Mouse (Mus musculus): Measurements from ENCODE around the gene Klhl22. TPM values are rescaled to one million over a fixed set of nuclear protein-coding genes. Genes with fewer than 3 reads are reported as not detected.

Gene Klhl22
- polyA plus RNA-seq, 1 experiment from 2014 or later = 59.2 TPM

- H3K9me3 ChIP-seq (ENCODE audit: control insufficient read depth, low read length) = no peaks in the 10 kb centered on the region
- peaks cover 56% of the 10 kb centered on the region for H3K27me3 ChIP-seq (replicated peaks; ENCODE audit: control insufficient read depth, insufficient read depth, low read length)
- H3K36me3 ChIP-seq (ENCODE audit: control insufficient read depth, insufficient read depth, low read length) = no peaks in the 10 kb centered on the region
- WGBS = under 1% methylated on average over 37 of the region's 37 CpGs
- H3K4me2 ChIP-seq (ENCODE audit: low read depth, low read length) = peak overlapping the region; percentile 99
- peaks cover 10% of the 10 kb centered on the region for H3K4me1 ChIP-seq (ENCODE audit: control insufficient read depth, insufficient read depth, low read length)
- peak; percentile 70 for ATAC-seq
- H3K9ac ChIP-seq (ENCODE audit: low read depth, low read length) = peak overlapping the region; percentile 64
- peak overlapping the region; percentile 61 for H3K4me3 ChIP-seq (ENCODE audit: low read length)
- no peak overlapping the region for H3K27ac ChIP-seq (ENCODE audit: low read length)
Measured at GRCm38 (mm10) chr16:17833321-17833680, 73.9 kb downstream of the Klhl22 start.

- peaks cover 10% of the 10 kb centered on the region for H3K4me1 ChIP-seq (ENCODE audit: control insufficient read depth, insufficient read depth, low read length)
- peak; percentile 58 for ATAC-seq
- H3K27me3 ChIP-seq (replicated peaks; ENCODE audit: control insufficient read depth, insufficient read depth, low read length) = peaks cover 56% of the 10 kb centered on the region
- H3K4me3 ChIP-seq (ENCODE audit: low read length) = peak overlapping the region; percentile 61
- H3K27ac ChIP-seq (ENCODE audit: low read length) = no peak overlapping the region
- peak overlapping the region; percentile 64 for H3K9ac ChIP-seq (ENCODE audit: low read depth, low read length)
- no peaks in the 10 kb centered on the region for H3K36me3 ChIP-seq (ENCODE audit: control insufficient read depth, insufficient read depth, low read length)
- H3K9me3 ChIP-seq (ENCODE audit: control insufficient read depth, low read length) = no peaks in the 10 kb centered on the region
- WGBS = under 1% methylated on average over 91 of the region's 103 CpGs
- peak overlapping the region; percentile 99 for H3K4me2 ChIP-seq (ENCODE audit: low read depth, low read length)
Measured at GRCm38 (mm10) chr16:17833681-17834399, 74.4 kb downstream of the Klhl22 start.

- 52% methylated on average over 7 of the region's 7 CpGs for WGBS
- H3K9ac ChIP-seq (ENCODE audit: low read depth, low read length) = no peak overlapping the region
- peaks cover 56% of the 10 kb centered on the region for H3K27me3 ChIP-seq (replicated peaks; ENCODE audit: control insufficient read depth, insufficient read depth, low read length)
- H3K4me1 ChIP-seq (ENCODE audit: control insufficient read depth, insufficient read depth, low read length) = peaks cover 10% of the 10 kb centered on the region
- ATAC-seq = no peak
- H3K4me3 ChIP-seq (ENCODE audit: low read length) = peak overlapping the region; percentile 61
- peak overlapping the region; percentile 99; the same call in 1 of the 2 replicates for H3K4me2 ChIP-seq (ENCODE audit: low read depth, low read length)
- H3K36me3 ChIP-seq (ENCODE audit: control insufficient read depth, insufficient read depth, low read length) = no peaks in the 10 kb centered on the region
- no peak overlapping the region for H3K27ac ChIP-seq (ENCODE audit: low read length)
- H3K9me3 ChIP-seq (ENCODE audit: control insufficient read depth, low read length) = no peaks in the 10 kb centered on the region
Measured at GRCm38 (mm10) chr16:17834543-17834942, 75.1 kb downstream of the Klhl22 start.

- H3K4me1 ChIP-seq (ENCODE audit: control insufficient read depth, insufficient read depth, low read length) = peaks cover 10% of the 10 kb centered on the region
- H3K36me3 ChIP-seq (ENCODE audit: control insufficient read depth, insufficient read depth, low read length) = no peaks in the 10 kb centered on the region
- no peaks in the 10 kb centered on the region for H3K9me3 ChIP-seq (ENCODE audit: control insufficient read depth, low read length)
- H3K27ac ChIP-seq (ENCODE audit: low read length) = no peak overlapping the region
- no peak overlapping the region for H3K4me3 ChIP-seq (ENCODE audit: low read length)
- no peak overlapping the region for H3K4me2 ChIP-seq (ENCODE audit: low read depth, low read length)
- H3K9ac ChIP-seq (ENCODE audit: low read depth, low read length) = no peak overlapping the region
- 47% methylated on average over 13 of the region's 13 CpGs for WGBS
- no peak for ATAC-seq
- H3K27me3 ChIP-seq (replicated peaks; ENCODE audit: control insufficient read depth, insufficient read depth, low read length) = peaks cover 56% of the 10 kb centered on the region
Measured at GRCm38 (mm10) chr16:17835481-17835880, 76.1 kb downstream of the Klhl22 start.

GRCm38 (mm10) chr16:17838051-17838450, 78.6 kb downstream of the Klhl22 start, which contains the start of gene Car15:
TSS of gene Car15 (minus strand) at chr16:17838364.
- H3K4me2 ChIP-seq (ENCODE audit: low read depth, low read length) = no peak within 1 kb of the TSS
- H3K27ac ChIP-seq (ENCODE audit: low read length) = no peak within 1 kb of the TSS
- H3K36me3 ChIP-seq (ENCODE audit: control insufficient read depth, insufficient read depth, low read length) = peaks cover 14% of the 10 kb centered on the region; the same call in 1 of the 2 replicates
- no peak for ATAC-seq
- H3K9me3 ChIP-seq (ENCODE audit: control insufficient read depth, low read length) = no peaks in the 10 kb centered on the region
- 77% methylated on average over 6 of the region's 6 CpGs for WGBS
- H3K9ac ChIP-seq (ENCODE audit: low read depth, low read length) = no peak within 1 kb of the TSS
- peaks cover 33% of the 10 kb centered on the region for H3K27me3 ChIP-seq (replicated peaks; ENCODE audit: control insufficient read depth, insufficient read depth, low read length)
- H3K4me1 ChIP-seq (ENCODE audit: control insufficient read depth, insufficient read depth, low read length) = peaks cover 8% of the 10 kb centered on the region
- no peak within 1 kb of the TSS for H3K4me3 ChIP-seq (ENCODE audit: low read length)

GRCm38 (mm10) chr16:17839976-17840375, 80.6 kb downstream of the Klhl22 start:
- no peak overlapping the region for H3K27ac ChIP-seq (ENCODE audit: low read length)
- H3K4me1 ChIP-seq (ENCODE audit: control insufficient read depth, insufficient read depth, low read length) = no peaks in the 10 kb centered on the region
- peaks cover 13% of the 10 kb centered on the region for H3K27me3 ChIP-seq (replicated peaks; ENCODE audit: control insufficient read depth, insufficient read depth, low read length)
- no peak overlapping the region for H3K4me2 ChIP-seq (ENCODE audit: low read depth, low read length)
- ATAC-seq = no peak
- H3K36me3 ChIP-seq (ENCODE audit: control insufficient read depth, insufficient read depth, low read length) = peaks cover 22% of the 10 kb centered on the region
- 89% methylated on average over 4 of the region's 4 CpGs for WGBS
- H3K9me3 ChIP-seq (ENCODE audit: control insufficient read depth, low read length) = no peaks in the 10 kb centered on the region
- H3K4me3 ChIP-seq (ENCODE audit: low read length) = no peak overlapping the region
- H3K9ac ChIP-seq (ENCODE audit: low read depth, low read length) = no peak overlapping the region

GRCm38 (mm10) chr16:17842437-17842836, 83.0 kb downstream of the Klhl22 start:
- Histone ChIP-seq H3K4me2 (ENCODE audit: low read depth, low read length) (no peak overlapping the region), H3K4me3 (ENCODE audit: low read length) (no peak overlapping the region), H3K9me3 (ENCODE audit: control insufficient read depth, low read length) (no peaks in the 10 kb centered on the region), H3K27ac (ENCODE audit: low read length) (no peak overlapping the region), H3K36me3 (ENCODE audit: control insufficient read depth, insufficient read depth, low read length) (peaks cover 22% of the 10 kb centered on the region), H3K27me3 (replicated peaks; ENCODE audit: control insufficient read depth, insufficient read depth, low read length) (no peaks in the 10 kb centered on the region), H3K9ac (ENCODE audit: low read depth, low read length) (no peak overlapping the region), H3K4me1 (ENCODE audit: control insufficient read depth, insufficient read depth, low read length) (no peaks in the 10 kb centered on the region)
- ATAC-seq = no peak
- 94% methylated on average over 7 of the region's 7 CpGs for WGBS

Other genes starting within 250 kb of the Klhl22 start
- 59.3 and 61.4 TPM in 2 replicates for gene Thap7, start 228.5 kb upstream of the Klhl22 start, polyA plus RNA-seq (2015; fragmentation: Nextera tagmentation; extraction: Ambion mirVana)
- 0.17 and 0.31 TPM in 2 replicates for gene Lrrc74b, start 198.4 kb upstream of the Klhl22 start, polyA plus RNA-seq (2015; fragmentation: Nextera tagmentation; extraction: Ambion mirVana)
- gene P2rx6, start 197.7 kb upstream of the Klhl22 start, polyA plus RNA-seq (2015; fragmentation: Nextera tagmentation; extraction: Ambion mirVana) = 0.48 and 1.1 TPM in 2 replicates
- gene Slc7a4, start 176.4 kb upstream of the Klhl22 start, polyA plus RNA-seq (2015; fragmentation: Nextera tagmentation; extraction: Ambion mirVana) = 36.2 and 38.1 TPM in 2 replicates
- gene Smpd4, start 140.3 kb upstream of the Klhl22 start, polyA plus RNA-seq (2015; fragmentation: Nextera tagmentation; extraction: Ambion mirVana) = 24.5 and 24.9 TPM in 2 replicates
- 5.0 and 5.3 TPM in 2 replicates for gene Ccdc74a, start 113.1 kb upstream of the Klhl22 start, polyA plus RNA-seq (2015; fragmentation: Nextera tagmentation; extraction: Ambion mirVana)
- gene Med15, start 26.7 kb upstream of the Klhl22 start, polyA plus RNA-seq (2015; fragmentation: Nextera tagmentation; extraction: Ambion mirVana) = 43.9 and 47.9 TPM in 2 replicates
- 4.4 and 5.7 TPM in 2 replicates for gene Scarf2, start 37.7 kb downstream of the Klhl22 start, polyA plus RNA-seq (2015; fragmentation: Nextera tagmentation; extraction: Ambion mirVana)
- gene B830017H08Rik, start 73.5 kb downstream of the Klhl22 start, polyA plus RNA-seq (2015; fragmentation: Nextera tagmentation; extraction: Ambion mirVana) = not detected in 2 replicates
- gene Car15, start 78.7 kb downstream of the Klhl22 start, polyA plus RNA-seq (2015; fragmentation: Nextera tagmentation; extraction: Ambion mirVana) = 1.1 and 1.2 TPM in 2 replicates
- 0.26 and 0.31 TPM in 2 replicates for gene Gm20518, start 132.1 kb downstream of the Klhl22 start, polyA plus RNA-seq (2015; fragmentation: Nextera tagmentation; extraction: Ambion mirVana)
- 0.05 TPM in 1 of 2 replicates, not detected in the other for gene Tssk1, start 134.6 kb downstream of the Klhl22 start, polyA plus RNA-seq (2015; fragmentation: Nextera tagmentation; extraction: Ambion mirVana)
- 65.4 and 67.4 TPM in 2 replicates for gene Dgcr2, start 138.9 kb downstream of the Klhl22 start, polyA plus RNA-seq (2015; fragmentation: Nextera tagmentation; extraction: Ambion mirVana)
- not detected in 2 replicates for gene Tssk2, start 139.0 kb downstream of the Klhl22 start, polyA plus RNA-seq (2015; fragmentation: Nextera tagmentation; extraction: Ambion mirVana)
- 28.8 and 29.5 TPM in 2 replicates for gene Ess2, start 151.7 kb downstream of the Klhl22 start, polyA plus RNA-seq (2015; fragmentation: Nextera tagmentation; extraction: Ambion mirVana)
- gene Gsc2, start 155.4 kb downstream of the Klhl22 start, polyA plus RNA-seq (2015; fragmentation: Nextera tagmentation; extraction: Ambion mirVana) = 0.23 TPM in 1 of 2 replicates, not detected in the other
- gene Slc25a1, start 168.6 kb downstream of the Klhl22 start, polyA plus RNA-seq (2015; fragmentation: Nextera tagmentation; extraction: Ambion mirVana) = 255 and 287 TPM in 2 replicates
- gene Vpreb2, start 220.8 kb downstream of the Klhl22 start, polyA plus RNA-seq (2015; fragmentation: Nextera tagmentation; extraction: Ambion mirVana) = 0.29 TPM in 1 of 2 replicates, not detected in the other

Data from intestine, embryonic 16.5 days (tissue).